Mouse (Mus musculus): ENCODE measurements at regions not wholly inside any gene's neighbourhood (a gene's known extent, or its start where the extent isn't known, plus 50 kb on each side); places are given as distances from the start of the nearest gene placed in this dataset.

- H3K4me3 ChIP-seq (replicated peaks) = no peak overlapping the region
- peaks cover 2% of the 10 kb centered on the region; the same call in 1 of the 2 replicates for H3K9me3 ChIP-seq (ENCODE audit: control insufficient read depth, low read length)
- peaks cover 3% of the 10 kb centered on the region; the same call in 1 of the 2 replicates for H3K4me1 ChIP-seq (ENCODE audit: control insufficient read depth)
- no peak for TF ChIP-seq TAL1 (IDR thresholded peaks at IDR 0.05; ENCODE audit: low read length)
- no peaks in the 10 kb centered on the region for H3K27me3 ChIP-seq (ENCODE audit: control insufficient read depth)
- H3K36me3 ChIP-seq (ENCODE audit: control insufficient read depth) = no peaks in the 10 kb centered on the region
Observed at GRCm38 (mm10) chr1:35915526-35915925, 152.7 kb upstream of the Hs6st1 start.

DNA sequence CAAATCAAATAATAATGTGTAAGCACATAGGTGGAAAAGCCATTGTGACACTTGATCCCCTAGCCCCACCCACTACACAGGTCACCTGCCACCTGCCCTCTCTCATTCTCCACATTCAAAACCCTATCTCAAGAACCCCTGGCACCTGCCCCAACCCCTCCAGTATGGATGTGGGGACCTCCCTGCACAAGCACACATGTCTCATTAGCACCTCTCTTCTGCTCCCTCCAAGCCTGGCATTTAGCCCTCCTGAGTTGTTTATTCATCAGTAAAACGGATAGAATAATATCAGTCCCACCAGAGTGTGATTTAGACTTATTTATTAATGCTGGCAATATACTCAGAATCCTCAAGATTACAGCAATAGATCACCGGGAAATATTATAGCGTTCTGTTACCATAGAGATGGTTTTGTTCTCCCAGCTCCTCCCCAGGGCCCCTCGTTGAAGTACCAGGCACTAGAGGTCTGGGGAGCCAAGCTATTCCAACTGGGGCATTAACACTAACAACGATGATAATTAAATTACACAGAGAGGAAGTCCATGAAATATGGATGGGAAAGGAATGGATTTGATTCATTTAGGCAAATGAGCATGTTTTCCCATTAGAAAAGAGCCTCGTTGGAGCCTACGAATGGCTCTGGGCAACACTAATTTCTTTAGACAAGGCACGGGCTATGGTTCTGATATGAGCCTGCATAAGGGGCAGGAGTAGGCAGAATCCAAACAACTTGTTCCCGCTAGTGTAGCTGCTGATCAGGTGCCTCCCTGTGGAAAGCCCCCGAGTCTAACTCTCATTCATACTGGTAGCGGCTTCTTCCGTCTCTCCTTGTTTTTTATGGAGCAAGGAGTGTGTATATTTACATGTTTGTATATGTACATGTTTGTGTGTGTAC, 148.1 kb upstream of the Hs6st1 start:
- TF ChIP-seq GATA1 (IDR thresholded peaks at IDR 0.05; ENCODE audit: low read length) (no peak), TAL1 (IDR thresholded peaks at IDR 0.05; ENCODE audit: low read length) (no peak)
- peaks cover 3% of the 10 kb centered on the region; the same call in 1 of the 2 replicates for H3K4me1 ChIP-seq (ENCODE audit: control insufficient read depth)
- H3K9me3 ChIP-seq (ENCODE audit: control insufficient read depth, low read length) = no peaks in the 10 kb centered on the region
- no peaks in the 10 kb centered on the region for H3K36me3 ChIP-seq (ENCODE audit: control insufficient read depth)
- no peak overlapping the region for H3K4me3 ChIP-seq (replicated peaks)
- no peaks in the 10 kb centered on the region for H3K27me3 ChIP-seq (ENCODE audit: control insufficient read depth)

GRCm38 (mm10) chr1:35924796-35925195, 143.4 kb upstream of the Hs6st1 start:
- Histone ChIP-seq H3K27me3 (ENCODE audit: control insufficient read depth) (no peaks in the 10 kb centered on the region), H3K36me3 (ENCODE audit: control insufficient read depth) (no peaks in the 10 kb centered on the region), H3K4me1 (ENCODE audit: control insufficient read depth) (peaks cover 6% of the 10 kb centered on the region)

DNA sequence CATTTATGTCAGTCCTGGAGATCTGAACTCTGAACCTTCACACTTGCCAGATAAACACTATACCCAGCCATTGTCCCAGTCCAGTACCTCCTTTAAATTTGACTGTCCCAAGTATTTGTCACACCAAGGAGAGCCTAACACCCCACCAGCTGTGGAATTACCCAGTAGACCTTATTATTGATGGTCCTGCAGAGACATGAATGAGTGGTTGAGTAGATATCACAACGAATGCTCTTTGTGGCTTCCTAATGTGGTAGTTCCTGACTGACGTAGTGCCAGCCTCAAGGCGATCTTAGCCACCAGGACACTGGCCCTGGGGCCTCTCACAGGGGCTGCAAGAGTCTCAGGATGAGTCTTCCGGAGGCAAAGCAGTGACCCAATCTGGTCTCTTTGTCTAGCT, 142.9 kb upstream of the Hs6st1 start:
- H3K27me3 ChIP-seq (ENCODE audit: control insufficient read depth) = no peaks in the 10 kb centered on the region
- peaks cover 6% of the 10 kb centered on the region for H3K4me1 ChIP-seq (ENCODE audit: control insufficient read depth)
- H3K9me3 ChIP-seq (ENCODE audit: control insufficient read depth, low read length) = no peaks in the 10 kb centered on the region
- no peak for TF ChIP-seq TAL1 (IDR thresholded peaks at IDR 0.05; ENCODE audit: low read length)
- TF ChIP-seq GATA1 (IDR thresholded peaks at IDR 0.05; ENCODE audit: low read length) = no peak
- no peaks in the 10 kb centered on the region for H3K36me3 ChIP-seq (ENCODE audit: control insufficient read depth)
- H3K4me3 ChIP-seq (replicated peaks) = no peak overlapping the region

More at GRCm38 (mm10) chr1:35924796-35925195, 143.4 kb upstream of the Hs6st1 start:
- no peaks in the 10 kb centered on the region for H3K9me3 ChIP-seq (ENCODE audit: control insufficient read depth, low read length)
- no peak for TF ChIP-seq GATA1 (IDR thresholded peaks at IDR 0.05; ENCODE audit: low read length)
- TF ChIP-seq TAL1 (IDR thresholded peaks at IDR 0.05; ENCODE audit: low read length) = no peak
- no peak overlapping the region for H3K4me3 ChIP-seq (replicated peaks)

DNA sequence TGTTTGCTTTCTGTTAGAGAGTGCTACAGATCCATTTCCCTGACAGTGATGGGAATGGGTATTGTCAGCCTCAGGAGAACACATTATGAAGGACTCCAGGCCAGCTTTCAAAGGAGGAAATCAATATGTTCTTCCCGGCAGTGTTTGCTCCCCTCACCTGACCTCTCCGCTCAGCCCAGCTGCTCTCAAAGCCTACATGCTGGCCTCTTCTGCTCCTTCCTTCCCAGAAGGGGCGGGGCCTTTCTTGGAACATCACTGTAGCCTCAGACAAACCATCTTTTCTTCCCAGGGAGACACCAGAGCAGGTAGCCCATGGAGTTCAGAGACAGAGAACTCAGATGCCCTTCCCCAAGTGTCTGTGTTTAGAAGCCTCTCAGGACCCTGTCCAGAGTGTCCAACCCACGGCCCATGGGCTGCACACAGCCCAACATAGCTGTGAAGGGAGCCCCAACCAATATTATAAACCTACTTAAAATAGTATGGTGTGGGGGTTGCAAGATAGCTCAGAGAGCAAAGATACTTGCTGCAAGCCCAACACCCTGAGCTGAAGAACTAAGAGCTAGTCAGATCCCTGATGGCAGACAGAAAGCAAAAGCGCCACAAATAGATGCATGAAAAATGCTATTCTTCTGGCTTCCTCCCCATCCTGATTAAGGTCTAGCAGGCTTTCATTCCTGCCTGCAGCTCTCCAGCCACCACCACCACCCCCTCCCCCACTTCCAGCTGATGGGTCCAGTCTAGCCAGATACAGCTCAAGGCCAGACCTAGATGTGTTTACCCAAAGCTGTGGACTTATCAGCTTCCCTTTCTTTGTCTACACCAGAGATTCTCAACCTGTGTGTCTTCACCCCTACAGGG, 141.8 kb upstream of the Hs6st1 start:
- H3K27me3 ChIP-seq (ENCODE audit: control insufficient read depth) = no peaks in the 10 kb centered on the region
- no peak overlapping the region for H3K4me3 ChIP-seq (replicated peaks)
- TF ChIP-seq TAL1 (IDR thresholded peaks at IDR 0.05; ENCODE audit: low read length) (no peak), GATA1 (IDR thresholded peaks at IDR 0.05; ENCODE audit: low read length) (no peak)
- no peaks in the 10 kb centered on the region for H3K9me3 ChIP-seq (ENCODE audit: control insufficient read depth, low read length)
- H3K4me1 ChIP-seq (ENCODE audit: control insufficient read depth) = peaks cover 6% of the 10 kb centered on the region
- no peaks in the 10 kb centered on the region for H3K36me3 ChIP-seq (ENCODE audit: control insufficient read depth)

- Histone ChIP-seq H3K27me3 (ENCODE audit: control insufficient read depth) (no peaks in the 10 kb centered on the region), H3K4me3 (replicated peaks) (no peak overlapping the region), H3K9me3 (ENCODE audit: control insufficient read depth, low read length) (no peaks in the 10 kb centered on the region), H3K36me3 (ENCODE audit: control insufficient read depth) (no peaks in the 10 kb centered on the region), H3K4me1 (ENCODE audit: control insufficient read depth) (peaks cover 6% of the 10 kb centered on the region)
- TF ChIP-seq TAL1 (IDR thresholded peaks at IDR 0.05; ENCODE audit: low read length) (no peak), GATA1 (IDR thresholded peaks at IDR 0.05; ENCODE audit: low read length) (no peak)
Observed at GRCm38 (mm10) chr1:35927049-35927415, 141.2 kb upstream of the Hs6st1 start.

- TF ChIP-seq GATA1 (IDR thresholded peaks at IDR 0.05; ENCODE audit: low read length) (no peak), TAL1 (IDR thresholded peaks at IDR 0.05; ENCODE audit: low read length) (no peak)
- Histone ChIP-seq H3K4me1 (ENCODE audit: control insufficient read depth) (peaks cover 6% of the 10 kb centered on the region), H3K4me3 (replicated peaks) (no peak overlapping the region), H3K27me3 (ENCODE audit: control insufficient read depth) (no peaks in the 10 kb centered on the region), H3K9me3 (ENCODE audit: control insufficient read depth, low read length) (no peaks in the 10 kb centered on the region), H3K36me3 (ENCODE audit: control insufficient read depth) (no peaks in the 10 kb centered on the region)
Observed at GRCm38 (mm10) chr1:35930351-35930750, 137.8 kb upstream of the Hs6st1 start.

DNA sequence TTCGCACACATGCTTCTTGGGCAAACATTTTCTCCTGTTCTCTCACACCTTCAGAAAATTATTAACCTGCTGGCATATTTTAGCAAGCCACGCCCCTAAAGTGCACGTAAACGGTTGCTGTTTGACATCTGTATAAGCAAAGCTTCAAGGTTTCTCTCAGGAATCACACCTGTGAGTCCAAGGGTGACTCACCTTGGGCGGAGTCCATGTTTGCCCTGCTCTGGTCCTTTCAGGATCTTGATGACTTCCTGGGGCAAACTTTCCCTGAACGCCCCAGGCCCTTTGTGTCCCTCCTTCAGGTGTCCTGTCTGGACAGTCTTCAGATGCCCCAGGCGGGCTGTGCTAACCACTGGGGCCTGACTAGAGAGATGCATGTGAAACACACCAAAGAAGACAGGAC, 137.1 kb upstream of the Hs6st1 start:
- Histone ChIP-seq H3K4me1 (ENCODE audit: control insufficient read depth) (peaks cover 3% of the 10 kb centered on the region), H3K4me3 (replicated peaks) (no peak overlapping the region)
- TF ChIP-seq GATA1 (IDR thresholded peaks at IDR 0.05; ENCODE audit: low read length) (no peak), TAL1 (IDR thresholded peaks at IDR 0.05; ENCODE audit: low read length) (no peak)

GRCm38 (mm10) chr1:35933511-35933910, 134.7 kb upstream of the Hs6st1 start:
- H3K4me1 ChIP-seq (ENCODE audit: control insufficient read depth) = peaks cover 2% of the 10 kb centered on the region; the same call in 1 of the 2 replicates
- no peaks in the 10 kb centered on the region for H3K9me3 ChIP-seq (ENCODE audit: control insufficient read depth, low read length)
- H3K27me3 ChIP-seq (ENCODE audit: control insufficient read depth) = no peaks in the 10 kb centered on the region
- H3K36me3 ChIP-seq (ENCODE audit: control insufficient read depth) = no peaks in the 10 kb centered on the region
- no peak overlapping the region for H3K4me3 ChIP-seq (replicated peaks)
- TF ChIP-seq GATA1 (IDR thresholded peaks at IDR 0.05; ENCODE audit: low read length) (no peak), TAL1 (IDR thresholded peaks at IDR 0.05; ENCODE audit: low read length) (no peak)

More for the DNA sequence above, 137.1 kb upstream of the Hs6st1 start:
- Histone ChIP-seq H3K9me3 (ENCODE audit: control insufficient read depth, low read length) (no peaks in the 10 kb centered on the region), H3K27me3 (ENCODE audit: control insufficient read depth) (no peaks in the 10 kb centered on the region), H3K36me3 (ENCODE audit: control insufficient read depth) (no peaks in the 10 kb centered on the region)

All from erythroblast, embryonic 14.5 days (primary cell).